Mouse (Mus musculus) olfactory bulb, adult 2 months (tissue): ENCODE data around the gene Stau1.

Source experiments
- CTCF ChIP-seq: fragments of 200-500 bp; IDR thresholded peaks from 2 replicates; pipeline ENCODE4 v1.5.1; 2012; ENCODE audit warnings: low read depth, mild to moderate bottlenecking, low read length, moderate library complexity; ENCODE audit not compliant: insufficient read depth
- POLR2A ChIP-seq: fragments of 200-500 bp; IDR thresholded peaks from 2 replicates; pipeline ENCODE4 v1.6.1; 2012; ENCODE audit warnings: mild to moderate bottlenecking, low read depth, low read length, moderate library complexity; ENCODE audit not compliant: insufficient read depth

- TF ChIP-seq POLR2A (no peak), CTCF (no peak)
Observed at GRCm38 (mm10) chr2:166960648-166961330, 35.3 kb downstream of the Stau1 start.
